Mouse (Mus musculus) activated CD4-positive, CD25-positive, alpha-beta regulatory T cell (primary cell): Measurements from ENCODE around the gene Slc44a1. TPM values are rescaled to one million over a fixed set of nuclear protein-coding genes. Genes with fewer than 3 reads are reported as not detected.

ENCODE experiments used
- polyA plus RNA-seq, 2 experiments: library from polyadenylated mRNA; unstranded; fragments of 100-300 nt; shearing (Covaris generic); gene quantifications; one replicate each; pipeline ENCODE4 v1.2.1; 2017

The Slc44a1 gene
- polyA plus RNA-seq = 10 to 100 TPM; 12.1 to 13.3 TPM

GRCm38 (mm10) chr4:53440010-53440815 lies at the start of gene Slc44a1:
Gene Slc44a1, plus strand, starts transcription at chr4:53440413.

DNA sequence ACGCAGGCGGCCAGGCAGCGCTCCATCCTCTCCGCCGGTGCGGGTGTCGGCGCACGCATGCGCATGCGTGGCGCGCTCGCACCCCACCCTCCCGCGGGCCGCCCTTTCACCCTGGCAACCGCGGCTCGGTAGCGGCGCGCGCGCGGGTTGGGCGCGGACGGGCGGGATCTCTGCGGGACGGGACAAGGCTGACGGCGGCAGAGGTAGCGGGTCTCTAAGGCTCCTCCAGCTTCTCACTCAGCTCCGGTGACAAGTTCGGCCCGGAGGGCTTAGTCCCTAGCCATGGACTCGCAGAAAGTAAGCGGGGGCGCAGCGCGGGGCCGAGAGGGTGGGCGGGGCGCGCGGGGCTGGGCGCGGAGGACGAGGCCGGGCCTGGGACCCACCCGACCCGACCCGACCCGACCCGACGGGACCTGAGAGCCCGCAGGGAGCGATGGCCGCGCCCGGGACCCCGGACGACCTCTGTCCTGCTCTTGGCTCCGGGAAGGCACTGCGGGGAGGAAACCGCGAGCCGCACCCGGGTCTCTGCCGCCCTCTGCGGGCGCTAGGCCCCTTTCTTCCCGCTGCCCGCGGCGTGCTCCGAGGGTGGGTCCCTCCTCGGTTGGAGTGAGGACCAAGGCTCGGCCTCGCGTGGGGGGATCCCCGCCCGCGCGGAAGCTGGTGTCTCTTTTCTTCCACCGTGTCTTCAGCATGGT lies 191.2 kb downstream of the Slc44a1 start, which contains the start of gene Fsd1l:
Fsd1l (plus strand) TSS at position 156 of the 695 bp plus-strand sequence.

Other genes starting within 250 kb of the Slc44a1 start
- gene Fsd1l, start 191.1 kb downstream of the Slc44a1 start, polyA plus RNA-seq = 10 to 100 TPM in 1 of 2 experiments, 1 to 10 TPM in 1; 1.6 to 11.6 TPM